In genomic region chr12:79762087-79762486, GRCm38 (mm10) we compare ENCODE assay signal across 9 mouse cellular contexts.
DNase-seq lines count a peak whose midpoint lies in the region; ATAC-seq lines count a peak whose summit lies in the region.
"Had no signal": no experiment of that assay in that cellular context is flagged by ENCODE, and none has a peak within 500 bp of the region (broad histone marks: within the 10 kb centered on the region; RNA-seq: fewer than 3 reads in every experiment).

No protein-coding gene starts in this region.

- H3K9ac ChIP-seq in intestine, embryonic 16.5 days (ENCODE audit: low read depth, low read length), result no peak overlapping the region
- H3K9ac ChIP-seq in intestine, embryonic 15.5 days, result no peak overlapping the region
- no peak overlapping the region for H3K9ac ChIP-seq in heart, embryonic 16.5 days (ENCODE audit: low read length)

- peak overlapping the region; percentile 4; the same call in 1 of the 2 replicates for H3K27ac ChIP-seq in intestine, embryonic 16.5 days (ENCODE audit: low read length)
- H3K27ac ChIP-seq in intestine, embryonic 15.5 days, result no peak overlapping the region
- peak overlapping the region; percentile 57 for H3K27ac ChIP-seq in heart, embryonic 16.5 days (ENCODE audit: low read length)

- H3K4me3 ChIP-seq in intestine, embryonic 16.5 days (ENCODE audit: low read length), result no peak overlapping the region
- no peak overlapping the region for H3K4me3 ChIP-seq in intestine, embryonic 15.5 days (replicated peaks)
- no peak overlapping the region for H3K4me3 ChIP-seq in heart, embryonic 16.5 days (ENCODE audit: low read length)

- no peaks in the 10 kb centered on the region for H3K27me3 ChIP-seq in intestine, embryonic 16.5 days (replicated peaks; ENCODE audit: control insufficient read depth, insufficient read depth, low read length)
- H3K27me3 ChIP-seq in intestine, embryonic 15.5 days (replicated peaks), result no peaks in the 10 kb centered on the region
- H3K27me3 ChIP-seq in heart, embryonic 16.5 days (ENCODE audit: control insufficient read depth, insufficient read depth, low read length), result no peaks in the 10 kb centered on the region

- DNase-seq in thymus, postnatal 0 days (ENCODE audit: low spot score), result peak; percentile 37
- DNase-seq in thymus, postnatal 25 days, result no peak
- no peak for DNase-seq in urinary bladder, postnatal 14 days (ENCODE audit: low spot score)
- no peak for DNase-seq in embryo, embryonic 10.5 days (ENCODE audit: low spot score)
- DNase-seq: kidney, postnatal 10 days; lung, adult 2 months had no signal

- 57% methylated on average over 2 of the region's 2 CpGs for WGBS in intestine, embryonic 16.5 days
- 49% methylated on average over 2 of the region's 2 CpGs for WGBS in intestine, embryonic 15.5 days
- 45% methylated on average over 2 of the region's 2 CpGs for WGBS in heart, embryonic 16.5 days

- peaks cover 24% of the 10 kb centered on the region for H3K4me1 ChIP-seq in intestine, embryonic 16.5 days (ENCODE audit: control insufficient read depth, insufficient read depth, low read length)
- H3K4me1 ChIP-seq in intestine, embryonic 15.5 days (replicated peaks), result peaks cover 17% of the 10 kb centered on the region
- peaks cover 33% of the 10 kb centered on the region for H3K4me1 ChIP-seq in heart, embryonic 16.5 days (ENCODE audit: control insufficient read depth, insufficient read depth, low read length)

- H3K36me3 ChIP-seq in intestine, embryonic 16.5 days (ENCODE audit: control insufficient read depth, insufficient read depth, low read length), result no peaks in the 10 kb centered on the region
- no peaks in the 10 kb centered on the region for H3K36me3 ChIP-seq in intestine, embryonic 15.5 days
- H3K36me3 ChIP-seq in heart, embryonic 16.5 days (ENCODE audit: control insufficient read depth, insufficient read depth), result no peaks in the 10 kb centered on the region

- H3K4me2 ChIP-seq in intestine, embryonic 16.5 days (ENCODE audit: low read depth, low read length), result no peak overlapping the region
- H3K4me2 ChIP-seq in intestine, embryonic 15.5 days (replicated peaks), result no peak overlapping the region
- H3K4me2 ChIP-seq in heart, embryonic 16.5 days (ENCODE audit: low read depth, low read length), result no peak overlapping the region

- no peak for ATAC-seq in intestine, embryonic 16.5 days
- ATAC-seq in intestine, embryonic 15.5 days, result no peak
- ATAC-seq in heart, embryonic 16.5 days (replicated peaks; ENCODE audit: extremely low read depth, insufficient read depth, low FRiP score), result no peak

- no peaks in the 10 kb centered on the region for H3K9me3 ChIP-seq in intestine, embryonic 16.5 days (ENCODE audit: control insufficient read depth, low read length)
- no peaks in the 10 kb centered on the region for H3K9me3 ChIP-seq in intestine, embryonic 15.5 days
- H3K9me3 ChIP-seq in heart, embryonic 16.5 days (replicated peaks; ENCODE audit: control insufficient read depth, low read length), result no peaks in the 10 kb centered on the region
